Mouse (Mus musculus) adipocyte (in vitro differentiated cells): ENCODE measurements around the gene Neurl4.
"Not testable (repeated sequence)": the region's sequence is repeated elsewhere in the genome, so short reads cannot be mapped to it uniquely, and the experiment has no call there.

Experiments used
- DNase-seq: peaks from one replicate; pipeline ENCODE4 v3.0.0-alpha.2; 2016; ENCODE audit warnings: low spot score

Neurl4 gene

GRCm38 (mm10) chr11:69953267-69953915 lies 52.5 kb downstream of the Neurl4 start:
- no peak for DNase-seq

DNA sequence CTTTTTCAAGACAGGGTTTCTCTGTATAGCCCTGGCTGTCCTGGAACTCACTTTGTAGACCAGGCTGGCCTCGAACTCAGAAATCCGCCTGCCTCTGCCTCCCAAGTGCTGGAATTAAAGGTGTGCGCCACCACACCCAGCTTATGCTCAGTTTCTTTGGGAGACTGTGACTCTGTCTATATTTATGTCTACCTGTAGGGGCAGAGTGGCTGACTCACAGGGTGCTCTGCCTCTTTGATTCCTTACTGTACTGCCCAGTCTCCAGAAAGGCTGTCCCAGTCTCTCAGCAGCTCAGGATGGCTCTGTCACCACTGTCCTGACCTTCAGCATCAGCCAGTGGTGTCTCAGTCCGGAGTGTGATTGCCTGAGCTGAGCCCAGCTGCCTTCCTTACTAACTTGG lies 54.7 kb downstream of the Neurl4 start:
- not testable (repeated sequence) for DNase-seq

DNA sequence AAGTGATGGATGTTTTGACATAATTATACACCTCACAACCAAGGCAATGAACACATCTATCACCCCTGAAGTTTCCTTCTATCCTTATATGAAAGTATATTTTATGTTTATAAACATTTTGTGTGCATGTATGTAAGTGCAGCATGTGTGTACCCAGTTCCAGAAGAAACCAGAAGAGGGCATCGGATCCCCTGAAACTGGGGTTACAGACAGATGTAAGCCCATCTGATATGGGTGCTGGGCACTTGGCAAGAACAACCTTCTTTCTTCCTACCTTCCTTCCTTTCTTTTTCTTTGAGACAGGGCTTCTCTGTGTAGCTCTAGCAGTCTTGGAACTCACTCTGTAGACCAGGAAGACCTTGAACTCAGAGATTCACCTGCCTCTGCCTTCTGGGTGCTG lies 55.3 kb downstream of the Neurl4 start:
- no peak for DNase-seq

GRCm38 (mm10) chr11:69960616-69961015 lies 59.7 kb downstream of the Neurl4 start:
- DNase-seq = no peak

DNA sequence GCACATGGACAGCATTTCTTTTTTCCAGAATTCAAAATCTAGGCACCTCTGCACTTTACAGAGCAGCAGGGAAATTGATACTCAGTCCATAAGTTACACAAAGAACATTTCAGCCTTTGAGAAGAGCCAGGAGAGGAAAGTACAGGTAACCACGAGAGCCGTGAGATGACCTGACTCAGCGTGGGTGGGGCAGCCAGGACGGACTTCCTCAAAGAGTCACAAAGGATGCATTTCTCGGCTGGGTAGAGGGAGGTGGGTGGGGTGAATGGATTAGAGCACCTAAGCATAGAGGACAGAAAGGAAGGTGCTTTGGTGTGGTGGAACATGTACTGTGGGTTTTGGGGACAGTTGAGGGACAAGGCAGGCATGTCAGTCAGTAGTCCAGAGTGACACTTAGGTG lies 61.0 kb downstream of the Neurl4 start:
- no peak for DNase-seq
